ENCODE assay signal across 8 mouse cellular contexts in the genomic region with DNA sequence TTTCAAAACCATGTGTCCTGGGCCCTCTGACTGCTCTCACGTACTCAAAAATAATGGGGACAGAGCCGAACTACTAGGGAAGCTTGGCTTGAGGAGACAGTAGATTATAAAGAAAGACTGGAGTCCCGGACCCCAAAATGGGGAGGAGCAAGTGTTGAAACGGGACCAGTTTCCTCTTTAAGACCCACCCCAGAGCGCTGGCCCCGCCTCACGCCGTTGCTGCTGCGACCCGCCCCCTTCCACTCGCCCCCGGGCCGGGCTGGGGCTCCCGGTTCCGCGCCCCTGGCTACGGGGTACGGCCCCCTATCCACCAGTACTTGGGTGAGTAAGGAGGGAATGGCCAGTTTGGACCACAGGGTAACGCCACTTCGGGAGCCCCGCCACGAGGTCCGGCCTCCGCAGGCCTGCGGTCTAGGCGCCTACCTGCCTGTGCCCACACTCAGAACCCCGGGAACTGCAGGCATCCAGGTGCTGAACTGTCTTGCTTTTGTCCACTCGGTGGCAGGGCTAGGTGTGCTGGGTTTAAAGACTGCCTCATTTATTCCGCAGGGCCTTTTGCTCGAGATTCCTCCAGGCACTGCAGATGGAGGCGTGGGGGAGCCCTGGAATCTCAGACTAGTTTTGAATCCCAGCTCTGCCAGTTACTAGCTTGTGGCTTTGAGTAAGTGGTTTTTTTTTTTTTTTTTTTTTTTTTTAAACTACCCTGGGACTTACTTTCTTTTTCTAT. TPM values are rescaled to one million over a fixed set of nuclear protein-coding genes. Genes with fewer than 3 reads are reported as not detected.
DNase-seq lines count a peak whose midpoint lies in the region; ATAC-seq and TF ChIP-seq lines count a peak whose summit lies in the region.

No protein-coding gene starts in this region.

- peaks cover 0 to 9% of the 10 kb centered on the region in 2 experiments; a peak in 2 of 4 replicates for H3K36me3 ChIP-seq in MEL (ENCODE audit: control insufficient read depth in 1 of 2, insufficient read depth in 2 of 2, low read length in 2 of 2)
- H3K36me3 ChIP-seq in forebrain, postnatal 0 days (ENCODE audit: insufficient read depth): no peaks in the 10 kb centered on the region; the same call in 1 of the 2 replicates

- TF ChIP-seq EP300 in MEL (IDR thresholded peaks at IDR 0.05; ENCODE audit: low read depth in 1 of 2, low read length in 2 of 2): no peak

- no peaks in the 10 kb centered on the region for H3K27me3 ChIP-seq in MEL (ENCODE audit: control insufficient read depth in 1 of 2, insufficient read depth in 2 of 2, low read length in 2 of 2)
- H3K27me3 ChIP-seq in cerebellum, adult 2 months (ENCODE audit: control insufficient read depth, insufficient read depth, low read length): no peaks in the 10 kb centered on the region
- no peaks in the 10 kb centered on the region for H3K27me3 ChIP-seq in forebrain, postnatal 0 days (ENCODE audit: insufficient read depth, low read length)

- peak overlapping the region; percentile 87 to 90 for H3K4me3 ChIP-seq in MEL (ENCODE audit: control insufficient read depth in 1 of 2, insufficient read depth in 1 of 2, low read depth in 2 of 2, low read length in 2 of 2)
- peak overlapping the region; percentile 65 for H3K4me3 ChIP-seq in cerebellum, adult 2 months (replicated peaks; ENCODE audit: insufficient read depth, low read depth, low read length)
- H3K4me3 ChIP-seq in forebrain, postnatal 0 days (ENCODE audit: low read depth, low read length): peak overlapping the region; percentile 57

- peak; percentile 83 for ATAC-seq in forebrain, postnatal 0 days

- TF ChIP-seq RAD21 in MEL (IDR thresholded peaks at IDR 0.05; ENCODE audit: low read depth, low read length): no peak

- TF ChIP-seq POLR2A in MEL (IDR thresholded peaks at IDR 0.05; ENCODE audit: control insufficient read depth in 1 of 2, insufficient read depth in 1 of 2, low read depth in 1 of 2, low read length in 2 of 2, poor library complexity in 1 of 2): peak; percentile 50; a peak in 3 of 4 replicates
- 0 out of 2 replicates have a peak, but pooled peaks have one; percentile 14 for TF ChIP-seq POLR2A in cerebellum, adult 2 months (IDR thresholded peaks at IDR 0.05; ENCODE audit: borderline replicate concordance, insufficient read depth, low read length)

- H3K9me3 ChIP-seq in MEL (replicated peaks; ENCODE audit: insufficient read depth, low read length): no peaks in the 10 kb centered on the region
- H3K9me3 ChIP-seq in forebrain, postnatal 0 days (ENCODE audit: low read length): no peaks in the 10 kb centered on the region

- peaks cover 3% of the 10 kb centered on the region for H3K79me2 ChIP-seq in MEL (ENCODE audit: control insufficient read depth, insufficient read depth, low read length, poor library complexity)

- DNase-seq in MEL (ENCODE audit: low read depth, low spot score): peak; percentile 90
- peak; percentile 57 to 68 for DNase-seq in cerebellum, adult 2 months
- DNase-seq in forebrain, postnatal 0 days: peak; percentile 59
- DNase-seq in heart, postnatal 4 days: peak; percentile 73
- DNase-seq in layer of hippocampus, adult 9-11 months: peak; percentile 50
- peak; percentile 77 for DNase-seq in lung, postnatal 25 days (ENCODE audit: low spot score)
- DNase-seq in retina, embryonic 14.5 days (ENCODE audit: low spot score): peak; percentile 58
- DNase-seq in urinary bladder, adult 2 months (ENCODE audit: low spot score): peak; percentile 68

- 2% methylated on average over 31 of the region's 31 CpGs for WGBS in cerebellum, adult 2 months
- WGBS in forebrain, postnatal 0 days: 5% methylated on average over 31 of the region's 31 CpGs

- TF ChIP-seq CTCF in MEL (IDR thresholded peaks at IDR 0.05 in 2 of 3, conservative IDR thresholded peaks at IDR 0.05 in 1 of 3; ENCODE audit: control insufficient read depth in 1 of 3, insufficient read depth in 1 of 3, low read depth in 2 of 3, low read length in 3 of 3, poor library complexity in 1 of 3, severe bottlenecking in 1 of 3): no peak
- no peak for TF ChIP-seq CTCF in cerebellum, adult 2 months (IDR thresholded peaks at IDR 0.05; ENCODE audit: borderline replicate concordance, insufficient read depth, low read depth, low read length)
- TF ChIP-seq CTCF in forebrain, postnatal 0 days (IDR thresholded peaks at IDR 0.05; ENCODE audit: low read depth): no peak

- peak overlapping the region; percentile 89 for H3K9ac ChIP-seq in MEL (ENCODE audit: control insufficient read depth, low read depth, low read length, poor library complexity, severe bottlenecking)
- peak overlapping the region; percentile 74 for H3K9ac ChIP-seq in forebrain, postnatal 0 days

- peak overlapping the region; percentile 84 for H3K4me2 ChIP-seq in forebrain, postnatal 0 days (ENCODE audit: low read depth)

- H3K27ac ChIP-seq in MEL (ENCODE audit: control insufficient read depth, low read depth, low read length): peak overlapping the region; percentile 76
- peak overlapping the region; percentile 19; the same call in 1 of the 2 replicates for H3K27ac ChIP-seq in cerebellum, adult 2 months (ENCODE audit: insufficient read depth, low read length)
- H3K27ac ChIP-seq in forebrain, postnatal 0 days (ENCODE audit: low read depth, low read length): peak overlapping the region; percentile 71

- H3K4me1 ChIP-seq in MEL (ENCODE audit: control insufficient read depth in 1 of 2, insufficient read depth in 2 of 2, low read length in 2 of 2): peaks cover 0 to 9% of the 10 kb centered on the region in 2 experiments; a peak in 2 of 4 replicates
- H3K4me1 ChIP-seq in cerebellum, adult 2 months (ENCODE audit: control insufficient read depth, insufficient read depth, low read length): no peaks in the 10 kb centered on the region
- no peaks in the 10 kb centered on the region for H3K4me1 ChIP-seq in forebrain, postnatal 0 days (ENCODE audit: insufficient read depth)

TF ChIP-seq in MEL, 35 proteins besides CTCF, POLR2A, EP300 and RAD21:
- TF ChIP-seq MEF2A (IDR thresholded peaks at IDR 0.05; ENCODE audit: extremely low read depth, insufficient replicate concordance, low read depth, low read length, poor library complexity, severe bottlenecking) (no peak), SIN3A (IDR thresholded peaks at IDR 0.05; ENCODE audit: low read length) (peak; percentile 34; the same call in 1 of the 2 replicates), MXI1 (IDR thresholded peaks at IDR 0.05; ENCODE audit: low read depth, low read length) (peak; percentile 46; the same call in 1 of the 2 replicates), GABPA (IDR thresholded peaks at IDR 0.05; ENCODE audit: low read depth, low read length) (no peak), KAT2A (conservative IDR thresholded peaks at IDR 0.05; ENCODE audit: low read depth, low read length) (no peak), MYC (IDR thresholded peaks at IDR 0.05; ENCODE audit: low read depth, low read length) (no peak), ZKSCAN1 (IDR thresholded peaks at IDR 0.05; ENCODE audit: low read depth, low read length) (no peak), MAZ (IDR thresholded peaks at IDR 0.05; ENCODE audit: low read depth, low read length) (peak; percentile 57; the same call in 1 of the 2 replicates), MAX (IDR thresholded peaks at IDR 0.05; ENCODE audit: low read length) (peak; percentile 2; the same call in 1 of the 2 replicates), ZNF384 (IDR thresholded peaks at IDR 0.05; ENCODE audit: low read depth, low read length) (peak; percentile 77), NELFE (IDR thresholded peaks at IDR 0.05; ENCODE audit: low read depth, low read length) (peak; percentile 52)

RNA-seq across cellular contexts. Expression of gene Pgap2, which starts 13.0 kb away (rescaled TPM):
- 21.1 and 29.2 TPM in 2 replicates for total RNA-seq in MEL (2012; rRNA removed)
- polyA plus RNA-seq in MEL (2012; ENCODE audit: insufficient read depth in 1 of 2, insufficient read length in 2 of 2, low read depth in 1 of 2, low replicate concordance in 2 of 2, missing spikeins in 1 of 2): 10 to 100 TPM in 1 of 2 experiments, not detected in 1; 91.1 TPM
- 32.9 and 35.2 TPM in 2 replicates for polyA plus RNA-seq in cerebellum, adult 2 months (2012; rRNA removed)
- 35.9 and 38.2 TPM in 2 replicates for total RNA-seq in forebrain, postnatal 0 days (2014; rRNA removed)
- polyA plus RNA-seq in forebrain, postnatal 0 days (2015; fragmentation: Nextera tagmentation; extraction: Ambion mirVana): 41.8 and 50.8 TPM in 2 replicates
- 10 to 100 TPM; 43.2 to 47.4 TPM for total RNA-seq in heart, postnatal 4 days (2021)
- 58.9 and 64.7 TPM in 2 replicates for polyA plus RNA-seq in urinary bladder, adult 2 months (2012; rRNA removed)

RNA-seq across cellular contexts. Expression of gene Nup98, which starts 13.0 kb away (rescaled TPM):
- 25.9 and 31.7 TPM in 2 replicates for total RNA-seq in MEL (2012; rRNA removed)
- 100 to 1,000 TPM in 1 of 2 experiments, 10 to 100 TPM in 1; 45.2 to 195 TPM for polyA plus RNA-seq in MEL (2012; ENCODE audit: insufficient read depth in 1 of 2, insufficient read length in 2 of 2, low read depth in 1 of 2, low replicate concordance in 2 of 2, missing spikeins in 1 of 2)
- polyA plus RNA-seq in cerebellum, adult 2 months (2012; rRNA removed): 19.0 and 20.2 TPM in 2 replicates
- total RNA-seq in forebrain, postnatal 0 days (2014; rRNA removed): 30.7 and 40.9 TPM in 2 replicates
- 6.2 and 9.5 TPM in 2 replicates for polyA plus RNA-seq in forebrain, postnatal 0 days (2015; fragmentation: Nextera tagmentation; extraction: Ambion mirVana)
- total RNA-seq in heart, postnatal 4 days (2021): 10 to 100 TPM; 50.3 to 50.7 TPM
- 17.6 and 20.9 TPM in 2 replicates for polyA plus RNA-seq in urinary bladder, adult 2 months (2012; rRNA removed)

RNA-seq across cellular contexts. Expression of gene Rhog, which starts 32.9 kb away (rescaled TPM):
- total RNA-seq in MEL (2012; rRNA removed): 24.1 and 33.3 TPM in 2 replicates
- polyA plus RNA-seq in MEL (2012; ENCODE audit: insufficient read depth in 1 of 2, insufficient read length in 2 of 2, low read depth in 1 of 2, low replicate concordance in 2 of 2, missing spikeins in 1 of 2): 100 to 1,000 TPM; 347 to 425 TPM
- 71.1 and 87.6 TPM in 2 replicates for polyA plus RNA-seq in cerebellum, adult 2 months (2012; rRNA removed)
- total RNA-seq in forebrain, postnatal 0 days (2014; rRNA removed): 5.7 and 7.0 TPM in 2 replicates
- 14.4 and 15.5 TPM in 2 replicates for polyA plus RNA-seq in forebrain, postnatal 0 days (2015; fragmentation: Nextera tagmentation; extraction: Ambion mirVana)
- total RNA-seq in heart, postnatal 4 days (2021): 10 to 100 TPM; 37.0 to 39.2 TPM
- 47.2 and 67.2 TPM in 2 replicates for polyA plus RNA-seq in urinary bladder, adult 2 months (2012; rRNA removed)

RNA-seq across cellular contexts. Expression of gene Stim1, which starts 44.6 kb away (rescaled TPM):
- 26.1 and 28.2 TPM in 2 replicates for total RNA-seq in MEL (2012; rRNA removed)
- polyA plus RNA-seq in MEL (2012; ENCODE audit: insufficient read depth in 1 of 2, insufficient read length in 2 of 2, low read depth in 1 of 2, low replicate concordance in 2 of 2, missing spikeins in 1 of 2): 10 to 100 TPM in 1 of 2 experiments, not detected in 1; 65.0 TPM
- polyA plus RNA-seq in cerebellum, adult 2 months (2012; rRNA removed): 84.9 and 87.5 TPM in 2 replicates
- total RNA-seq in forebrain, postnatal 0 days (2014; rRNA removed): 21.2 and 30.5 TPM in 2 replicates
- polyA plus RNA-seq in forebrain, postnatal 0 days (2015; fragmentation: Nextera tagmentation; extraction: Ambion mirVana): 12.1 and 15.5 TPM in 2 replicates
- total RNA-seq in heart, postnatal 4 days (2021): 10 to 100 TPM; 23.9 to 24.0 TPM
- polyA plus RNA-seq in urinary bladder, adult 2 months (2012; rRNA removed): 89.4 and 107 TPM in 2 replicates

Comparison
In these comparisons a context has a peak if more than half of its experiments do, and no peak if none do; other contexts are left out.
1. Peak in every context shown above with its lines: DNase-seq, ATAC-seq, H3K4me3 ChIP-seq and H3K27ac ChIP-seq.
2. H3K27ac ChIP-seq: peak in every context shown above with its lines; median percentile 76 in MEL; 71 in forebrain, postnatal 0 days; 19 in cerebellum, adult 2 months.